Mouse (Mus musculus) ES-Bruce4 (cell line): ENCODE data around the gene Fopnl. TPM values are rescaled to one million over a fixed set of nuclear protein-coding genes. Genes with fewer than 3 reads are reported as not detected.

Experiments used
- H3K27ac ChIP-seq: 2 replicates; pipeline ENCODE4 v1.5.1; 2012; ENCODE audit warnings: low read length, inconsistent platforms; ENCODE audit not compliant: insufficient read depth
- H3K27me3 ChIP-seq: 2 replicates; pipeline ENCODE4 v1.6.1; 2012; ENCODE audit warnings: mild to moderate bottlenecking, low read length, inconsistent platforms; ENCODE audit not compliant: control insufficient read depth, poor library complexity, insufficient read depth, severe bottlenecking
- H3K36me3 ChIP-seq: 2 replicates; pipeline ENCODE4 v1.6.1; 2012; ENCODE audit warnings: inconsistent platforms, mild to moderate bottlenecking, low read length, moderate library complexity; ENCODE audit not compliant: control insufficient read depth, poor library complexity, insufficient read depth, severe bottlenecking
- H3K4me1 ChIP-seq: one replicate; pipeline ENCODE4 v1.8.1; 2011; ENCODE audit warnings: low read length; ENCODE audit not compliant: control insufficient read depth, insufficient read depth
- H3K4me3 ChIP-seq: 2 replicates; pipeline ENCODE4 v1.5.1; 2011; ENCODE audit warnings: low read depth, mild to moderate bottlenecking, low read length
- H3K9ac ChIP-seq: 2 replicates; pipeline ENCODE4 v1.6.1; 2012; ENCODE audit warnings: low read depth, mild to moderate bottlenecking, inconsistent platforms; ENCODE audit not compliant: poor library complexity, severe bottlenecking
- H3K9me3 ChIP-seq: replicated peaks from 2 replicates; pipeline ENCODE4 v1.6.1; 2012; ENCODE audit warnings: mild to moderate bottlenecking, low read length, inconsistent platforms; ENCODE audit not compliant: control insufficient read depth, poor library complexity, insufficient read depth, severe bottlenecking
- CTCF ChIP-seq: IDR thresholded peaks from one replicate; pipeline ENCODE4 v1.8.1; 2011; ENCODE audit warnings: low read depth, low read length
- EP300 ChIP-seq: IDR thresholded peaks from 2 replicates; pipeline ENCODE4 v1.6.1; 2011; ENCODE audit warnings: low read depth, low read length; ENCODE audit not compliant: insufficient read depth
- POLR2A ChIP-seq: IDR thresholded peaks from one replicate; pipeline ENCODE4 v1.8.1; 2011; ENCODE audit warnings: low read length; ENCODE audit not compliant: insufficient read depth
- polyA plus RNA-seq: library from polyadenylated mRNA; stranded (reverse); fragments of >200 nt; gene quantifications from 2 replicates; pipeline ENCODE4 v1.2.4, GENCODE M21; 2011; ENCODE audit warnings: low read depth; ENCODE audit not compliant: missing spikeins, insufficient read depth, insufficient read length

Fopnl gene
- polyA plus RNA-seq: 39.6 and 45.1 TPM in 2 replicates

DNA sequence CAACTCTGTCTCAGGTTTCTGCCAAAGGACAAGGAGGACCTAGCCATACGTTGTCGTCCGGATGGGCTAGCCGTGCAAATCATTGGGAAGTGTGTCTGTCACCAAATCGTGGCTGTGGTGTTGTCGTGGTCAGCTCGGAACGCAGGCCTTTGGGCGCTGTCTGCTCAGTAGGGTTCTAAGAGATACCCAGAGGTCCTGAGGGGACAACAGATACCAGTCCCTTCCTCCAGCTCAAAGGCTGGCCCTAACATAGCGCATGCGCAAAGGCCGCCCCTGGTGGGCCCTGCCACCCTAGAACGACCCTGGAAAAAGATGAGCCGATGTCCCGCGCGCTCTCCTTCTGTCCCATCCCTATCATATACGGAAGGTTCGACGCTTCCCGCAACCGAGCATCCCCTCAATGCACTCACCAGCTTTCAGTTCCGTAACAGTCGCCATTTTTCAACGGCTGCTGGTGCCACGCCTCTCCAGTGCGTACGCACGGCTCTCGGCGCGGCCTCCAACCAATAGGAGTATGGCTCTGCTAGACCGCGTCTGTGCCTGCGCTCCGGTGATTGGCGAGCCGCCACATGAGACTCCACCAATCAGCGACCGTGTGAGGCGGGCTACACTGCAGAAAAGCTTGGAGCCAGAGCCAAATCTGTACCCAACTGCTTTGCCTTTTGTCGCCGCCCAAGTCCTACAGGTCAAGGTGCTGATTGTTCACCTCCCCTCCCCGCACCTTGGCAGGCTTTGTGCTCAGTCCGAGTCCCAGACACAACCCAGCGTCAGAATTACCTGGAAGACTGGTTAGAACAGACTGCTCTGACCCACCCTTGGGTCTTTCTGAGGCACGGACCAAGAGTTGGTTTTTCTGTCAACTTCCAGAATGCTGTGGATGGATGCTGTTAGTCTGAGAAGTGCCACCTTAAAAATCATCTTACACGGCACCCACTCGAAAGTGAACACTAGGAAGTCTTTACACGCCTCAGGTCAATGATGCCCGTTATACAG lies at the start of gene Fopnl:
Fopnl (minus strand) TSS at position 522 of the 993 bp plus-strand sequence.
- peak within 1 kb of the TSS; percentile 93 for H3K4me3 ChIP-seq
- no peaks in the 10 kb centered on the region for H3K27me3 ChIP-seq
- H3K9ac ChIP-seq: peak within 1 kb of the TSS; percentile 58
- H3K4me1 ChIP-seq: no peaks in the 10 kb centered on the region
- no peaks in the 10 kb centered on the region for H3K9me3 ChIP-seq
- H3K36me3 ChIP-seq: peaks cover 5% of the 10 kb centered on the region; the same call in 1 of the 2 replicates
- TF ChIP-seq CTCF (no peak), POLR2A (peak; percentile 74)
- H3K27ac ChIP-seq: peak within 1 kb of the TSS; percentile 28; the same call in 1 of the 2 replicates

DNA sequence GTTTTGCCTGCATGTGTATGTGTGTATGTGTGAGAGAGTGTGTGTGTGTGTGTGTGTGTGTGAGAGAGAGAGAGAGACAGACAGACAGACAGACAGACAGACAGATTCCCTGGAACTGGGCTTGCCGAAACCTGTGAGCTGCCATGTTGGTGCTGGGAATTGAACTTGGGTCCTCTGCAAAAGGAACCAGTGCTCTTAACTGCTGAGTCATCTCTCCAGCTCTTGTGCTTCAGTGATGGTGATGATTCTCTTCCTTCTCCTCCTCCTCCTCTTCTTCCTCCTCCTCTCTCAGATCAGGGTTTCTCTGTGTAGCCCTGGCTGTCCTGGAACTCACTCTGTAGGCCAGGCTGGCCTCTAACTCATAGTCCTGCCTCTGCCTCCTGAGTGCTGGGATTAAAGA lies 48.8 kb upstream of the Fopnl start:
- H3K27me3 ChIP-seq: no peaks in the 10 kb centered on the region
- no peak for TF ChIP-seq EP300
- no peak for TF ChIP-seq CTCF
- no peak for TF ChIP-seq POLR2A
- H3K9ac ChIP-seq: no peak overlapping the region
- H3K4me1 ChIP-seq: peaks cover 7% of the 10 kb centered on the region
- H3K27ac ChIP-seq: peak overlapping the region; percentile 53
- H3K36me3 ChIP-seq: no peaks in the 10 kb centered on the region
- H3K4me3 ChIP-seq: no peak overlapping the region
- no peaks in the 10 kb centered on the region for H3K9me3 ChIP-seq

DNA sequence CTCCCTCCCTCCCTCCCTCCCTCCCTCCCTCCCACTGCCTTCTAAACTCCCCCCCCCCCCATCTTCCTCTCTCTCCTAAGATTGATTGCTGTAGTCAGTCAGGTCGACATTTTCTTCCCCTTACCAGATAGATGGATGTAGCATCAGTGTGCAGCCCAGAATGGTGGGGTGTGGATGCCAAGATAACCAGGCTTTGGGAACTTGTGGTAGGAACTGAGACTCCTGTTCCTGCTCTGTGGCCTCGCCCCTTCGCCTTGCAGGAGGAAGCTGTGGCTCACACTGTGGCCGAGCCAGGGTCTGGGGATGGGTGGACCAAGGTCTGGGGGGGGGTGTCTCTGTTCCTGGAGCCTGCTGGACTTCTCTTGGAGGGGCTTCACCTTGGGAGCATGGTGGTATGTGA lies 48.3 kb upstream of the Fopnl start:
- TF ChIP-seq EP300 (no peak), CTCF (no peak), POLR2A (no peak)
- H3K36me3 ChIP-seq: no peaks in the 10 kb centered on the region
- H3K27me3 ChIP-seq: no peaks in the 10 kb centered on the region
- peaks cover 7% of the 10 kb centered on the region for H3K4me1 ChIP-seq
- no peak overlapping the region for H3K4me3 ChIP-seq
- no peak overlapping the region for H3K9ac ChIP-seq
- no peak overlapping the region; the same call in 1 of the 2 replicates for H3K27ac ChIP-seq
- H3K9me3 ChIP-seq: no peaks in the 10 kb centered on the region

DNA sequence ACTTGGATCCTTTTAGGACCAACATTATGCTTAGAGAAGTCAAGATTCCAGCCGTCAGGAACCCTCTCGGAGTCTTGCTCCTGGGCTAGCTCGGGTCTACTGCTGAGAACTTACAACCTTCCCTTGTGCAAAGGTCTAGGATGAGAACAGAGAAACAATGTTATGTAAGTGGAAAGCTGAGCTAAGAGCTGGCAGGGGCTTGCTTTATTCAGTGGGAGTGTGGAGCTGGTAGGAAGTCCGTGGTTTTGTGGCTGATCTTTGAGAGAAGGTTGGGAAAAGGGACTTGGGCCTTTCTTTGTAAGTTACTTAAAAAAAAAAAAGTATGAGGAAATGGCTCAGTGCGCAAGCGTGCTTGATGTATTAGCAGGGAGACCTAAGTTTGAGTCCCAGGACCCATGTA lies 46.9 kb upstream of the Fopnl start:
- Histone ChIP-seq H3K4me3 (no peak overlapping the region), H3K27me3 (no peaks in the 10 kb centered on the region), H3K27ac (no peak overlapping the region), H3K4me1 (peaks cover 5% of the 10 kb centered on the region), H3K9me3 (no peaks in the 10 kb centered on the region), H3K9ac (no peak overlapping the region), H3K36me3 (no peaks in the 10 kb centered on the region)
- TF ChIP-seq EP300 (no peak), POLR2A (no peak), CTCF (no peak)

DNA sequence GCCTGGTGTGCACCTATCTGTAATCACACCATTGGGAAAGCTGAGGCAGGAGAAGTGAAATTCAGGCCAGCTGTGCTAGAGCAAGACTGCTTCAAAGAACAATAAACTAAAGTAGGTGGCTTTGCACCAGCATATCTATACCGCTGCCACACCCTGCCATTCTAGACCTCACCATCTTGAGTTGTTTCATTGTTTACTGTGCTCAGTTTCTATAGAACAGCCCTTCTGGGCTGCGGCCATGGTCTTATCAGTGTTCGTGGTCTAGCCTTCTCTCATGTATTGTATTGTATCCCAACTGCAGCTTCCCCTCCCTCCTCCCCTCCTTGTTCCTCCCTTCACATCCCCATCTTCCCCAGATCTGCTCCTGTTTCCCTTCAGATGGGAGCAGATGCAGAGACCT lies 46.3 kb upstream of the Fopnl start:
- Histone ChIP-seq H3K4me3 (no peak overlapping the region), H3K27me3 (no peaks in the 10 kb centered on the region), H3K9me3 (no peaks in the 10 kb centered on the region), H3K9ac (no peak overlapping the region), H3K36me3 (no peaks in the 10 kb centered on the region), H3K27ac (no peak overlapping the region), H3K4me1 (peaks cover 5% of the 10 kb centered on the region)
- TF ChIP-seq POLR2A (no peak), EP300 (no peak), CTCF (no peak)
